Mouse (Mus musculus): ENCODE data around the gene Cabs1.

Gene Cabs1

GRCm38 (mm10) chr5:87979139-87979538, at the start of gene Cabs1:
Gene Cabs1 (plus strand): TSS chr5:87979439.
- no peak for DNase-seq (ENCODE audit: low spot score)

- DNase-seq (ENCODE audit: low spot score): no peak
These were observed 47.6 kb upstream of the Cabs1 start for GRCm38 (mm10) chr5:87931603-87932002.

DNA sequence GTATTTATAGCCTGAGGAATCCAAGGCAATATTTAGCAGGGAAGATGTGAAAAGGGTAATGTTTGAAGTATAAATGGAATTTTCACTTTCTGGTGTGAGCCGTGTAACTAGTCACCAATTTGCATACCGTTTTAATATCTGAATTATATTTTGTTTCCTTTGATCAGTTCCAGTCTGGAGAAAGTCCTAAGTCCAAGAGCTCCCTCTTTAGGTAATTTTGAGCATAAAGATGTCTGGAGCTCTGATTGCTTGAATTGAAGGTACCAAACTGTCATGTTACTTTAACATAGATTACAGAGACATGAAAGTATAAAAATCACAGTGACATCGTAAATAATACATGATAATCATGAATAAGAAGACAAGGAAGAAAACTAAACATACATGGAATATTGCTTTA, 38.5 kb upstream of the Cabs1 start:
- peak; percentile 30 for DNase-seq (ENCODE audit: low spot score)

DNA sequence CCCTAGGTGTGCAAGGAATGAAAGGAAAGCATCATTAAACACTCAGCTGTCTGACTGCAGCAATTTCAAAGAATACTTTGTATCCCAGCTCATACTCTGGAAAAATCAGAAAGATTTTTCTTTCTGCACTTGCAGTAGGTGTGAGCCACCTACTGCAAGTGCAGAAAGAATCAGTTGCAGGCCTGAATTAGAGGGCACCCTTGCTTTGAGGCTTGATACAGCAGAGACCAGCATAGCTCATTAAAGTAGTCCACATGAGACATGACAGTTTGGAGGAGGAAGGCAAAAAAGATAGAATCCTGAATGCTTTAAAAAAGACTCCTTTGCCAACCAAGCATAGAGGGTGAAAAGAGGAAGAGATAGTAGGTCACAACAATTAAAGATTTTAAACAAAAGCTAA, 36.7 kb upstream of the Cabs1 start:
- no peak for DNase-seq (ENCODE audit: low spot score)

DNA sequence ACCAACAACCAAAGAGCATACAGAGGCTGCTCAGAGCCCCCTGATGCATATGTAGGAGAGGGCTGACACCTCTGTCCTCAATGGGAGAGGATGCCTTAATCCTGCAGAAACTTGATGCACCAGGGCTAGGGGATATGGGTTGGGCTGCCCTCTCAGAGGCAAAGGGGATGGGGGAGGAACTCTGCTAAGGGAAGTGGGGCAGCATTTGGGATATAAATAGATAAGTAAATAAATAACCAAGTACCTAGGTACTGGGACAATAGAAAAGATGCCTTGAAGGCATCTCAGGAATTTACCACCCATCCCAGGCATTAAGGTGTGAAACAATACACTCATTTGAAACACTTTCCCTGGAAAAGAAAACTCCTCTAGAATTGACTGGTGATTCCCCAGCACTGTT, 27.4 kb upstream of the Cabs1 start:
- no peak for DNase-seq (ENCODE audit: low spot score)

DNA sequence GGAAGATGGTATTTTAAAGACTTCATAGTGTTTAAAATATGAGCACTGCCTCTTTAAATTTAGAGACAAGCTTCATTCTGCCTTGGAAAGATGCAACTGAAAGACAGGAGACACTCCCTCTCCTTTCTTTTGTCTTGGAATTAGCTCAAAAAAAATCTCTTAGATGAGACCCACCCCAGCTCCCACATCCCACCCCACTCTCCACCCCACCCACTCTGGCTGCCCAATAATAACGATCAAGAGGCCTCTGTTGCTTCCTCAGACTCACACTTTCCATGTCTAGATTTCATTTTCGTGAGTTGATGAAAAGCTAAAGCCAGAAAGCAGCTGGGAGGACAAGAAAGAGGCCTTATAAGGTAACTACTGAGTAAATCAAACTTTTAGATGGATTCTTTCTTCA, 10.0 kb upstream of the Cabs1 start, which contains the start of the genes 2310003L06Rik and Gm28434:
Gene 2310003L06Rik (plus strand): TSS at position 259 of the 400 bp plus-strand sequence.
Gene Gm28434 (plus strand): TSS at position 317 of the 400 bp plus-strand sequence.
- no peak for DNase-seq (ENCODE audit: low spot score)

GRCm38 (mm10) chr5:87982468-87983214, 3.4 kb downstream of the Cabs1 start:
- no peak for DNase-seq (ENCODE audit: low spot score)

DNA sequence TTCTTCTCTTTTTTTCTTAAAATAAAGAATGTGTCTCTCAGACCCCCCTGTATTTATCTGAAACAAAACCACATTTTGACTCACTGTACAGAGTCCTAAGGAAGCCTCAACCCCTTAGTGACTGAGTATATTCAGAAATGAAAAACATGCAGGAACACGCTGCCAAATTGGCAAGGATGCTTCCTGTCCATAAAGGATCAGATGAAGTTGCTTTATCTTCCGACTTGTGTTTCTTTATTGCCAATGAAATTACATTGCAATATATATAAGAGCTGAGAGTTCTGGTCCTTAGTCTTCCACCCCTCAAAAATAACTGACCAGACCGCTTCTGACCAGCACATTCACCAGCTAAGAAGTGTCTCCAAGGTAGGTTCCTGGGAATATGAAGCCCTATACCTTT, 23.0 kb downstream of the Cabs1 start, which contains the start of gene Smr3a:
Gene Smr3a (plus strand): TSS at position 301 of the 400 bp plus-strand sequence.
- DNase-seq (ENCODE audit: low spot score): no peak

GRCm38 (mm10) chr5:88005241-88005640, 26.0 kb downstream of the Cabs1 start:
- no peak for DNase-seq (ENCODE audit: low spot score)
